Mouse (Mus musculus): ENCODE measurements around the gene Mcts2.

Mcts2 gene

GRCm38 (mm10) chr2:152691564-152692217 lies 4.9 kb downstream of the Mcts2 start:
- no peak for DNase-seq

- no peak for DNase-seq
Observed at GRCm38 (mm10) chr2:152693233-152693632, 6.4 kb downstream of the Mcts2 start.

- DNase-seq, result no peak
Observed at GRCm38 (mm10) chr2:152693735-152694134, 6.9 kb downstream of the Mcts2 start.

GRCm38 (mm10) chr2:152694708-152695107 lies 7.9 kb downstream of the Mcts2 start:
- DNase-seq, result no peak

GRCm38 (mm10) chr2:152696016-152696415 lies 9.2 kb downstream of the Mcts2 start:
- DNase-seq, result no peak

- DNase-seq, result peak; percentile 90
Observed at GRCm38 (mm10) chr2:152696476-152697164, 9.8 kb downstream of the Mcts2 start.

GRCm38 (mm10) chr2:152700138-152700537 lies 13.3 kb downstream of the Mcts2 start:
- no peak for DNase-seq

- no peak for DNase-seq
Observed at GRCm38 (mm10) chr2:152700725-152701124, 13.9 kb downstream of the Mcts2 start.

GRCm38 (mm10) chr2:152703596-152704255 lies 16.9 kb downstream of the Mcts2 start:
- no peak for DNase-seq

- DNase-seq, result no peak
Observed at GRCm38 (mm10) chr2:152704256-152704605, 17.4 kb downstream of the Mcts2 start.

- no peak for DNase-seq
Observed at GRCm38 (mm10) chr2:152704811-152705370, 18.1 kb downstream of the Mcts2 start.

- DNase-seq, result peak; percentile 64
Observed at GRCm38 (mm10) chr2:152705993-152706571, 19.2 kb downstream of the Mcts2 start.

GRCm38 (mm10) chr2:152707186-152707585 lies 20.4 kb downstream of the Mcts2 start:
- DNase-seq, result no peak

- peak; percentile 95 for DNase-seq
Observed at GRCm38 (mm10) chr2:152707627-152708026, 20.8 kb downstream of the Mcts2 start.

- no peak for DNase-seq
Observed at GRCm38 (mm10) chr2:152709066-152709465, 22.2 kb downstream of the Mcts2 start.

- DNase-seq, result no peak
Observed at GRCm38 (mm10) chr2:152716241-152716772, 29.5 kb downstream of the Mcts2 start.

GRCm38 (mm10) chr2:152717652-152718051 lies 30.8 kb downstream of the Mcts2 start:
- no peak for DNase-seq

GRCm38 (mm10) chr2:152718076-152718475 lies 31.2 kb downstream of the Mcts2 start:
- no peak for DNase-seq

GRCm38 (mm10) chr2:152723651-152724331 lies 37.0 kb downstream of the Mcts2 start:
- no peak for DNase-seq

- no peak for DNase-seq
Observed at GRCm38 (mm10) chr2:152724332-152724723, 37.5 kb downstream of the Mcts2 start.

GRCm38 (mm10) chr2:152725178-152725750 lies 38.4 kb downstream of the Mcts2 start:
- DNase-seq, result no peak

- DNase-seq, result no peak
Observed at GRCm38 (mm10) chr2:152726213-152726612, 39.4 kb downstream of the Mcts2 start.
